Mouse (Mus musculus): ENCODE measurements around the gene Cpne4.

DNA sequence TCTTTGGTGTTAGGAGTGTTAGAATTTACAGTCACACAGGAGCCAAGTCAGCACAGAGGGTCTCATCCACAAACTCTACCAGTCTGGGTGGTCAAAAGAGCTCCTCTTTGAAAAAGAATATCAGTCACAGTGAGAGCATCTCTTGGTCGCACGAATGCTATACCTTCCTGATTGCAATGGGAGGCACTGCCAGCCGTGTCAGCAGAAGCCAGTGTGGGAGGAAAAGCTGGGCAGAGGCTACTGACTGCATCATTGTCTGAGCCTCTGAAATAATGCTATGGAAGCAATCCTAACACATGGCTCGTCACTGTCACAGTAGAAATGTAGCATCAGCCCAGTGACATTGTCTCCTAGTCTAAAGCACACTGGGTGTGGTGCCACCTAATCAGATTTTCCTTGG, 531.4 kb downstream of the Cpne4 start:
- no peak for TF ChIP-seq CTCF (IDR thresholded peaks at IDR 0.05; ENCODE audit: low read depth, low read length)
- TF ChIP-seq POLR2A (IDR thresholded peaks at IDR 0.05; ENCODE audit: extremely low read depth, insufficient read depth, low read length), result no peak
